In the genomic region with DNA sequence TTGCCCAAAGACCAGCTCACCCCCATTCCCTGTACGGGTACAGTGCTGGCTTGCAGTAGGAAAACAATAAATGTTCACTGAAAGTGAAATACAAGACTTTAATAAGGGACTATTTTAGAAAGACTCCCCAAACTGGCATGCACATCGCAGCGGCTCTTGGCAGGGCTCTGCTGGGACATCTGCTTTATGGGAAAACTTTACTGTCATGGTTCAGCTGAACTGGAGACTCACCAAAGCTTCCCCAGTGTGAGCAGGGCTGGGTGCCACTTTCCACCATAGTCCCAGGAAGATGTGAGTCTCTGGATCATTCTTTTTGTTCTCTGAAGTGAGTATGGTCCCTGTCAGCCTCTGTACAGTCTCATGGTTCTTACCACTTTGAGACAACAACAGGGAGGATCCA, we compare ENCODE assay signal across 16 mouse cellular contexts.
A peak's percentile ranks its signal among the peaks of the same experiment; 100 is the strongest.
DNase-seq lines count a peak whose midpoint lies in the region; ATAC-seq and TF ChIP-seq lines count a peak whose summit lies in the region.
"Had no signal": no experiment of that assay in that cellular context is flagged by ENCODE, and none has a peak within 500 bp of the region (broad histone marks: within the 10 kb centered on the region; RNA-seq: fewer than 3 reads in every experiment).

No protein-coding gene starts in this region.

- H3K4me2 ChIP-seq in lung, embryonic 16.5 days (ENCODE audit: low read depth, low read length): no peak overlapping the region
- H3K4me2 ChIP-seq in hindbrain, embryonic 11.5 days (replicated peaks; ENCODE audit: low read depth, low read length): no peak overlapping the region
- H3K4me2 ChIP-seq: heart, embryonic 11.5 days; kidney, embryonic 15.5 days; liver, embryonic 15.5 days; midbrain, embryonic 12.5 days had no signal

- TF ChIP-seq POLR2A in kidney, adult 2 months (IDR thresholded peaks at IDR 0.05; ENCODE audit: low read depth, low read length): no peak

- 0 out of 2 replicates have a peak, but pooled peaks have one; percentile 23 for ATAC-seq in lung, embryonic 16.5 days (ENCODE audit: low read depth)
- no peak for ATAC-seq in hindbrain, embryonic 11.5 days (ENCODE audit: low FRiP score)
- ATAC-seq: inflammation-experienced regulatory T-cells, adult 6 months had no signal

- no peak overlapping the region for H3K9ac ChIP-seq in lung, embryonic 16.5 days (ENCODE audit: low read length)
- no peak overlapping the region for H3K9ac ChIP-seq in hindbrain, embryonic 11.5 days (ENCODE audit: low read depth, low read length)
- H3K9ac ChIP-seq: kidney, embryonic 15.5 days; liver, embryonic 15.5 days; midbrain, embryonic 12.5 days had no signal

- peak overlapping the region; percentile 4; the same call in 1 of the 2 replicates for H3K4me3 ChIP-seq in gastrocnemius, adult 2 months
- H3K4me3 ChIP-seq in lung, embryonic 16.5 days (ENCODE audit: low read length): no peak overlapping the region
- H3K4me3 ChIP-seq in hindbrain, embryonic 11.5 days (ENCODE audit: low read depth, low read length): no peak overlapping the region
- H3K4me3 ChIP-seq in kidney, adult 2 months (ENCODE audit: insufficient read depth, low read depth, low read length): no peak overlapping the region
- H3K4me3 ChIP-seq: kidney, embryonic 15.5 days; liver, embryonic 15.5 days; midbrain, embryonic 12.5 days had no signal

- H3K9me3 ChIP-seq in lung, embryonic 16.5 days (ENCODE audit: control insufficient read depth, low read length): no peaks in the 10 kb centered on the region
- no peaks in the 10 kb centered on the region for H3K9me3 ChIP-seq in hindbrain, embryonic 11.5 days (ENCODE audit: control insufficient read depth, low read length)
- H3K9me3 ChIP-seq: kidney, embryonic 15.5 days; liver, embryonic 15.5 days; midbrain, embryonic 12.5 days had no signal

- peak; percentile 56 for DNase-seq in gastrocnemius, adult 2 months
- no peak for DNase-seq in gastrocnemius, adult 18-20 months (ENCODE audit: low spot score)
- DNase-seq in lung, adult 18-20 months: no peak
- DNase-seq in cerebellum, postnatal 10 days: peak; percentile 69 to 85
- peak; percentile 24 for DNase-seq in skeletal muscle tissue, adult 2 months (ENCODE audit: low read depth, low spot score)
- DNase-seq in hindbrain, embryonic 11.5 days (ENCODE audit: low spot score): no peak
- DNase-seq in kidney, adult 2 months: no peak
- DNase-seq: heart, postnatal 36 days; right cerebral cortex, adult 18-20 months; thymus, postnatal 36 days had no signal

- no peaks in the 10 kb centered on the region for H3K36me3 ChIP-seq in lung, embryonic 16.5 days (ENCODE audit: control insufficient read depth, insufficient read depth, low read length)
- H3K36me3 ChIP-seq in hindbrain, embryonic 11.5 days (ENCODE audit: control insufficient read depth, insufficient read depth, low read length): no peaks in the 10 kb centered on the region
- no peaks in the 10 kb centered on the region for H3K36me3 ChIP-seq in kidney, adult 2 months (ENCODE audit: control insufficient read depth, insufficient read depth, low read length)
- H3K36me3 ChIP-seq: kidney, embryonic 15.5 days; liver, embryonic 15.5 days; midbrain, embryonic 12.5 days had no signal

- 78% methylated on average over 3 of the region's 3 CpGs for WGBS in lung, embryonic 16.5 days
- 85% methylated on average over 3 of the region's 3 CpGs for WGBS in hindbrain, embryonic 11.5 days
- WGBS in kidney, adult 2 months: 69% methylated on average over 3 of the region's 3 CpGs

- H3K4me1 ChIP-seq in lung, embryonic 16.5 days (replicated peaks; ENCODE audit: control insufficient read depth, insufficient read depth, low read length): peaks cover 4% of the 10 kb centered on the region; the same call in 1 of the 2 replicates
- no peaks in the 10 kb centered on the region for H3K4me1 ChIP-seq in hindbrain, embryonic 11.5 days (replicated peaks; ENCODE audit: control insufficient read depth, insufficient read depth, low read length)
- no peaks in the 10 kb centered on the region for H3K4me1 ChIP-seq in kidney, adult 2 months (ENCODE audit: control insufficient read depth, insufficient read depth, low read length)
- H3K4me1 ChIP-seq: liver, embryonic 15.5 days had no signal

- H3K27me3 ChIP-seq in lung, embryonic 16.5 days (ENCODE audit: control insufficient read depth, insufficient read depth, low read depth, low read length): no peaks in the 10 kb centered on the region
- no peaks in the 10 kb centered on the region for H3K27me3 ChIP-seq in hindbrain, embryonic 11.5 days (ENCODE audit: control insufficient read depth, insufficient read depth, low read length)
- no peaks in the 10 kb centered on the region for H3K27me3 ChIP-seq in kidney, adult 2 months (replicated peaks; ENCODE audit: control insufficient read depth, insufficient read depth, low read length)
- H3K27me3 ChIP-seq: liver, embryonic 15.5 days had no signal

- intact Hi-C loops in gastrocnemius, adult 2 months (cut with DNase I): loop anchor here (2.0 to 10.0 kb wide), 3 partner anchors 45 to 223 kb away; no protein-coding TSS in a partner anchor

- peak overlapping the region; percentile 84 for H3K27ac ChIP-seq in gastrocnemius, adult 2 months
- no peak overlapping the region for H3K27ac ChIP-seq in lung, embryonic 16.5 days (ENCODE audit: low read length)
- no peak overlapping the region for H3K27ac ChIP-seq in hindbrain, embryonic 11.5 days (ENCODE audit: low read depth, low read length)
- no peak overlapping the region for H3K27ac ChIP-seq in kidney, adult 2 months (ENCODE audit: insufficient read depth, low read depth, low read length)
- H3K27ac ChIP-seq: kidney, embryonic 15.5 days; liver, embryonic 15.5 days; midbrain, embryonic 12.5 days had no signal

- no peak for TF ChIP-seq CTCF in gastrocnemius, adult 2 months (IDR thresholded peaks at IDR 0.05)
- TF ChIP-seq CTCF in kidney, adult 2 months (conservative IDR thresholded peaks at IDR 0.05; ENCODE audit: insufficient read depth, insufficient read length, low read depth, low read length): no peak

Comparison
In these comparisons a context has a peak if more than half of its experiments do, and no peak if none do; other contexts are left out.
1. DNase-seq: peak in gastrocnemius, adult 2 months (single experiment), cerebellum, postnatal 10 days (2 of 2) and skeletal muscle tissue, adult 2 months (single experiment); none in gastrocnemius, adult 18-20 months (single experiment), lung, adult 18-20 months (0 of 2), hindbrain, embryonic 11.5 days (single experiment) and kidney, adult 2 months (single experiment).